Comparison of ENCODE assay signal across 12 mouse cellular contexts in genomic region chr16:76230516-76231302, GRCm38 (mm10).
"Had no signal": no experiment of that assay in that cellular context is flagged by ENCODE, and none has a peak within 500 bp of the region (broad histone marks: within the 10 kb centered on the region; RNA-seq: fewer than 3 reads in every experiment).

No protein-coding gene starts in this region.

- H3K36me3 ChIP-seq: limb, embryonic 12.5 days; liver, embryonic 13.5 days; lung, embryonic 15.5 days; midbrain, embryonic 12.5 days; neural tube, embryonic 13.5 days had no signal

- H3K27me3 ChIP-seq: limb, embryonic 12.5 days; liver, embryonic 13.5 days; lung, embryonic 15.5 days; midbrain, embryonic 12.5 days; neural tube, embryonic 13.5 days had no signal

- H3K4me1 ChIP-seq: limb, embryonic 12.5 days; midbrain, embryonic 12.5 days; neural tube, embryonic 13.5 days had no signal

- H3K4me3 ChIP-seq: layer of hippocampus, adult 2 months; limb, embryonic 12.5 days; liver, embryonic 13.5 days; lung, embryonic 15.5 days; midbrain, embryonic 12.5 days; neural tube, embryonic 13.5 days had no signal

- H3K27ac ChIP-seq: layer of hippocampus, adult 2 months; limb, embryonic 12.5 days; liver, embryonic 13.5 days; lung, embryonic 15.5 days; midbrain, embryonic 12.5 days; neural tube, embryonic 13.5 days had no signal

- DNase-seq: kidney, postnatal 4 days; liver; liver, embryonic 13.5 days; liver, postnatal 0 days; retina, postnatal 1 day; right cerebral cortex, postnatal 4 days; thymus, postnatal 4 days had no signal
